Mouse (Mus musculus) cerebellum, adult 8-10 months (tissue): Measurements from ENCODE around the gene Ranbp2.

Source experiments
- DNase-seq: peaks from one replicate; pipeline ENCODE4 v3.0.0; 2022

Gene Ranbp2

GRCm38 (mm10) chr10:58446384-58447279 is at the start of gene Ranbp2:
Gene Ranbp2, plus strand, starts transcription at chr10:58446920.
- peak; percentile 97 for DNase-seq

GRCm38 (mm10) chr10:58398941-58399340 is 47.8 kb upstream of the Ranbp2 start:
- DNase-seq = no peak

GRCm38 (mm10) chr10:58401838-58402237 is 44.9 kb upstream of the Ranbp2 start:
- DNase-seq = no peak

GRCm38 (mm10) chr10:58404639-58405038 is 42.1 kb upstream of the Ranbp2 start:
- DNase-seq = no peak

GRCm38 (mm10) chr10:58405285-58405948 is 41.3 kb upstream of the Ranbp2 start:
- no peak for DNase-seq

GRCm38 (mm10) chr10:58405949-58406305 is 40.8 kb upstream of the Ranbp2 start:
- DNase-seq = no peak

- no peak for DNase-seq
Observed at GRCm38 (mm10) chr10:58412331-58412730, 34.4 kb upstream of the Ranbp2 start.

- DNase-seq = no peak
Observed at GRCm38 (mm10) chr10:58412852-58413251, 33.9 kb upstream of the Ranbp2 start.

- no peak for DNase-seq
Observed at GRCm38 (mm10) chr10:58416702-58417101, 30.0 kb upstream of the Ranbp2 start.

- DNase-seq = no peak
Observed at GRCm38 (mm10) chr10:58418290-58418971, 28.3 kb upstream of the Ranbp2 start.

GRCm38 (mm10) chr10:58427930-58428329 is 18.8 kb upstream of the Ranbp2 start:
- no peak for DNase-seq

GRCm38 (mm10) chr10:58445850-58446249 is 870 bp upstream of the Ranbp2 start:
- no peak for DNase-seq

GRCm38 (mm10) chr10:58447280-58447781 is 611 bp downstream of the Ranbp2 start:
- DNase-seq = no peak

GRCm38 (mm10) chr10:58451575-58451974 is 4.9 kb downstream of the Ranbp2 start:
- no peak for DNase-seq

- DNase-seq = no peak
Observed at GRCm38 (mm10) chr10:58452185-58452584, 5.5 kb downstream of the Ranbp2 start.

GRCm38 (mm10) chr10:58459896-58460295 is 13.2 kb downstream of the Ranbp2 start:
- no peak for DNase-seq

- DNase-seq = no peak
Observed at GRCm38 (mm10) chr10:58477086-58477755, 30.5 kb downstream of the Ranbp2 start.

GRCm38 (mm10) chr10:58478071-58478578 is 31.4 kb downstream of the Ranbp2 start:
- no peak for DNase-seq

GRCm38 (mm10) chr10:58479954-58480490 is 33.3 kb downstream of the Ranbp2 start:
- no peak for DNase-seq

GRCm38 (mm10) chr10:58491031-58491430 is 44.3 kb downstream of the Ranbp2 start:
- DNase-seq = no peak

GRCm38 (mm10) chr10:58495637-58496036 is 48.9 kb downstream of the Ranbp2 start:
- no peak for DNase-seq

GRCm38 (mm10) chr10:58496732-58497131 is 50.0 kb downstream of the Ranbp2 start:
- DNase-seq = no peak
